In the genomic region with DNA sequence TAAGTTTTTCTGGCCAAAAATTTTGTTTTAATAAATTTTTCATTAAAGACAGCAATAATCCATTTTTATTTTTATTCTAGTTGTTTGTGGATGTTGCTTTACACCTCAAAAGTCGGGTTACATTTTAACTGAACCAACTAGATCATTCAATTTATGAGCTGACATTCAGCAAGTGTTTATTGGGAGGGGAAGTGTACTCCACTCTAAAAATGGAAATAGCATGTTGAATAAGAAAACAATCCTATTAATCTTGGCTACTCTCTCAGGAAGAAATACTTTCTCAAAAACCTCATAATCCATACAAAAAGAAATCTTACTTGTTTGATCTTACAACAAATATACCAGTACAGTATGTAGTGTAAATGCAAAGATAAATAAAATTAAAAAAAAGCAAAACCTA, we compare ENCODE assay signal across 9 mouse cellular contexts. TPM values are rescaled to one million over a fixed set of nuclear protein-coding genes. Genes with fewer than 3 reads are reported as not detected.
DNase-seq lines count a peak whose midpoint lies in the region; ATAC-seq and TF ChIP-seq lines count a peak whose summit lies in the region.
"Had no signal": no experiment of that assay in that cellular context is flagged by ENCODE, and none has a peak within 500 bp of the region (broad histone marks: within the 10 kb centered on the region; RNA-seq: fewer than 3 reads in every experiment).

No protein-coding gene starts in this region.

- H3K4me1 ChIP-seq in kidney, adult 2 months (ENCODE audit: control insufficient read depth, insufficient read depth, low read length), result no peaks in the 10 kb centered on the region
- H3K4me1 ChIP-seq in hindbrain, embryonic 16.5 days (ENCODE audit: control insufficient read depth, insufficient read depth, low read depth, low read length), result peaks cover 17% of the 10 kb centered on the region
- peaks cover 14% of the 10 kb centered on the region for H3K4me1 ChIP-seq in midbrain, embryonic 14.5 days (ENCODE audit: control insufficient read depth, insufficient read depth, low read length)

- no peak overlapping the region; the same call in 1 of the 2 replicates for H3K27ac ChIP-seq in kidney, adult 2 months (ENCODE audit: insufficient read depth, low read depth, low read length)
- peak overlapping the region; percentile 96; the same call in 1 of the 2 replicates for H3K27ac ChIP-seq in hindbrain, embryonic 16.5 days (ENCODE audit: low read depth, low read length)
- peak overlapping the region; percentile 95; the same call in 1 of the 2 replicates for H3K27ac ChIP-seq in midbrain, embryonic 14.5 days (replicated peaks; ENCODE audit: low read depth, low read length)

- H3K4me2 ChIP-seq in hindbrain, embryonic 16.5 days (ENCODE audit: low read length), result peak overlapping the region; percentile 55
- H3K4me2 ChIP-seq in midbrain, embryonic 14.5 days (ENCODE audit: low read length), result peak overlapping the region; percentile 74

- WGBS in kidney, adult 2 months, result 6% methylated on average over 1 of the region's 1 CpGs
- WGBS in hindbrain, embryonic 16.5 days, result 46% methylated on average over 1 of the region's 1 CpGs
- 47% methylated on average over 1 of the region's 1 CpGs for WGBS in midbrain, embryonic 14.5 days

- TF ChIP-seq POLR2A in kidney, adult 2 months (IDR thresholded peaks at IDR 0.05; ENCODE audit: low read depth, low read length), result no peak

- H3K36me3 ChIP-seq in kidney, adult 2 months (ENCODE audit: control insufficient read depth, insufficient read depth, low read length), result no peaks in the 10 kb centered on the region; the same call in 1 of the 2 replicates
- no peaks in the 10 kb centered on the region for H3K36me3 ChIP-seq in hindbrain, embryonic 16.5 days (ENCODE audit: control insufficient read depth, insufficient read depth, low read length)
- 0 out of 2 replicates have a peak, but pooled peaks cover under 1% of the 10 kb centered on the region for H3K36me3 ChIP-seq in midbrain, embryonic 14.5 days (ENCODE audit: control insufficient read depth, insufficient read depth, low read length)

- TF ChIP-seq CTCF in kidney, adult 2 months (conservative IDR thresholded peaks at IDR 0.05; ENCODE audit: insufficient read depth, insufficient read length, low read depth, low read length), result no peak

- no peak overlapping the region for H3K9ac ChIP-seq in hindbrain, embryonic 16.5 days (ENCODE audit: low read depth, low read length)
- H3K9ac ChIP-seq in midbrain, embryonic 14.5 days (replicated peaks; ENCODE audit: low read length), result peak overlapping the region; percentile 78

- H3K9me3 ChIP-seq in hindbrain, embryonic 16.5 days (ENCODE audit: control insufficient read depth, low read length), result no peaks in the 10 kb centered on the region
- no peaks in the 10 kb centered on the region for H3K9me3 ChIP-seq in midbrain, embryonic 14.5 days (ENCODE audit: control insufficient read depth, low read length)

- no peaks in the 10 kb centered on the region for H3K27me3 ChIP-seq in kidney, adult 2 months (replicated peaks; ENCODE audit: control insufficient read depth, insufficient read depth, low read length)
- no peaks in the 10 kb centered on the region for H3K27me3 ChIP-seq in hindbrain, embryonic 16.5 days (replicated peaks; ENCODE audit: control insufficient read depth, insufficient read depth, low read length)
- H3K27me3 ChIP-seq in midbrain, embryonic 14.5 days (ENCODE audit: control insufficient read depth, insufficient read depth, low read length), result no peaks in the 10 kb centered on the region

- DNase-seq in kidney, adult 2 months, result peak; percentile 26
- DNase-seq in kidney, adult 8-10 months, result no peak
- DNase-seq in c-Kit-positive CD71-positive TER-119-positive erythroid progenitor cells, embryonic 14.5 days (ENCODE audit: low spot score), result peak; percentile 36
- DNase-seq in midbrain, embryonic 14.5 days, result no peak
- no peak for DNase-seq in thymus, postnatal 0 days (ENCODE audit: low spot score)
- DNase-seq in gastrocnemius, adult 8-10 months (ENCODE audit: low spot score in 2 of 2), result no peak
- DNase-seq: layer of hippocampus, postnatal 36 days had no signal

- no peak overlapping the region for H3K4me3 ChIP-seq in kidney, adult 2 months (ENCODE audit: insufficient read depth, low read depth, low read length)
- peak overlapping the region; percentile 73 for H3K4me3 ChIP-seq in hindbrain, embryonic 16.5 days (ENCODE audit: low read length)
- peak overlapping the region; percentile 61 for H3K4me3 ChIP-seq in midbrain, embryonic 14.5 days (replicated peaks; ENCODE audit: low read depth, low read length)

- ATAC-seq in hindbrain, embryonic 16.5 days, result no peak
- no peak for ATAC-seq in midbrain, embryonic 14.5 days (ENCODE audit: low FRiP score, low TSS enrichment)
- ATAC-seq in activated CD4-positive, CD25-positive, alpha-beta regulatory T cell, adult 4 months, result no peak

RNA-seq across cellular contexts. Expression of gene Uspl1, which starts 1.0 kb away (rescaled TPM):
- 9.4 and 9.9 TPM in 2 replicates for polyA plus RNA-seq in kidney, adult 2 months (2012; rRNA removed)
- 48.4 and 52.0 TPM in 2 replicates for polyA plus RNA-seq in hindbrain, embryonic 16.5 days (2015; fragmentation: Nextera tagmentation; extraction: Ambion mirVana)
- polyA plus RNA-seq in midbrain, embryonic 14.5 days (2014; fragmentation: Nextera tagmentation; extraction: Ambion mirVana), result 61.4 and 65.1 TPM in 2 replicates
- 77.0 and 78.9 TPM in 2 replicates for polyA plus RNA-seq in thymus, postnatal 0 days (2015; fragmentation: Nextera tagmentation; extraction: Ambion mirVana)
- 10 to 100 TPM; 29.8 to 41.7 (median 32.2) TPM for total RNA-seq in gastrocnemius, adult 8-10 months (2022)
- polyA plus RNA-seq in activated CD4-positive, CD25-positive, alpha-beta regulatory T cell, adult 4 months (2017; shearing (Covaris generic)), result 10 to 100 TPM; 27.9 to 28.5 TPM

RNA-seq across cellular contexts. Expression of gene Hmgb1, which starts 1.2 kb away (rescaled TPM):
- polyA plus RNA-seq in kidney, adult 2 months (2012; rRNA removed), result 33.6 and 48.1 TPM in 2 replicates
- 634 and 655 TPM in 2 replicates for polyA plus RNA-seq in hindbrain, embryonic 16.5 days (2015; fragmentation: Nextera tagmentation; extraction: Ambion mirVana)
- 869 and 947 TPM in 2 replicates for polyA plus RNA-seq in midbrain, embryonic 14.5 days (2014; fragmentation: Nextera tagmentation; extraction: Ambion mirVana)
- 2,611 and 2,714 TPM in 2 replicates for polyA plus RNA-seq in thymus, postnatal 0 days (2015; fragmentation: Nextera tagmentation; extraction: Ambion mirVana)
- total RNA-seq in gastrocnemius, adult 8-10 months (2022), result 100 to 1,000 TPM in 3 of 4 experiments, 10 to 100 TPM in 1; 90.7 to 109 (median 107) TPM
- polyA plus RNA-seq in activated CD4-positive, CD25-positive, alpha-beta regulatory T cell, adult 4 months (2017; shearing (Covaris generic)), result 1,000 to 10,000 TPM in 1 of 2 experiments, 100 to 1,000 TPM in 1; 402 to 1,098 TPM

Comparison
In these comparisons a context has a peak if more than half of its experiments do, and no peak if none do; other contexts are left out.
1. DNase-seq: peak in kidney, adult 2 months (single experiment) and c-Kit-positive CD71-positive TER-119-positive erythroid progenitor cells, embryonic 14.5 days (single experiment); none in kidney, adult 8-10 months (0 of 2), midbrain, embryonic 14.5 days (single experiment), thymus, postnatal 0 days (single experiment) and gastrocnemius, adult 8-10 months (0 of 2).